Mouse (Mus musculus): Measurements from ENCODE around the gene Olfr1272.
"Not testable (repeated sequence)": the region's sequence is repeated elsewhere in the genome, so short reads cannot be mapped to it uniquely, and the experiment has no call there.

Olfr1272 gene

DNA sequence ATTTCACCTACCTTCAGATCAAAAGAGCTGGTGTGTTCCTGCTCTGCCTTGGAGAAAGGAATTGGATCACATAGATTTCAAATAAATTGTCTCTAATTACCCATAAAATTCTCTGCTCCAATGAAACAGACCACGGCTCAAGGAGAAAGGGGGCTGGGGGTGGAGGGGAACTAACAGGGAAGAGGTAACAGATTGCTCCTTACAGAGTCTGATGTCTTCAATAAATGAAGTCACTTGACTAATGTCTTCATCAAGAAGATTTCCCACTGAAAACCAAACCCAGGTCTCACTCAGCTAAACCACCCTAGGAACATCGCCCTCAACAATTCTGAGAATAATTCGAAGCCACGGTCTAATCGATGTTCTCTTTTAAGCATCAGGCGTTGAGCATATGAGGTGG is at the start of gene Olfr1272:
Gene Olfr1272, minus strand, starts transcription at position 101 of the 400 bp plus-strand sequence.
- DNase-seq: no peak

DNA sequence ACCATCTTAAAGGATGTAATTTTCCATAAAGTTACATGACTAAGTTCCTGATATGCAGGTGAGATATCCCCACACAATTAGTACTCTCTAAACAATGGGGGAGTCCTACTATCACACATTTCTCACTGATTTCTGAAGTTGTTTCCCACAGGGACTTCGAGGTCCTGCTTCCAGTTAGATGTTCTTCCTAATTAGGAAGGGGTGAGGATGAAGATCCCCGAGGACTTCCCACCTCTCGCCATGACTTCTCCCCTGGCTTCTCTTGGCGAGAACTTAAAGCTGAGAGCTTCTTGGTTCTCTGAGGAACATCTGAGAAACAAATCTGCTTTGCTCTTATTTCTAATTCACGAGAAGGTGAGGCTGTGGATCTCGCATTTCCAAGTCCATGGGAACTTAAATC is 29.3 kb upstream of the Olfr1272 start, which contains the start of gene Gm13769:
Gene Gm13769, plus strand, starts transcription at position 301 of the 400 bp plus-strand sequence.
- not testable (repeated sequence) for DNase-seq

DNA sequence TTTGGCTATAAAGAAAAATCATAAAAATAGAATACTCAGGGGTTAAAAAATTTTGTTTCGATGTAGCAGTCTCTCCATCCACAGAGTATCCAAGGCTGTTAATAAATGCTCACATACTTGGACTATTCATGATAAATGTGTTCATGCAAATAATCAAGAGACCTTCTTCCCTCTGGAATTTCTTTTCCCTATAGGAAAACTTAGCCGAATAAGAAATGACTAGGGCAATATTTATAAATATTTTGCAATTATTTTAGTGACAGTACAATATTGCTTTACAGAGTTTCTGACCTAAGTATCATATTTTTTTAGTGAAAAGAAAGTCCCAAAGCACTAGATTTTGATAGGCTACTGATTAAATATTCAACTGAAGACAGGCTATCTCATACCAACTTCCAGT is 21.7 kb downstream of the Olfr1272 start, which contains the start of gene Olfr1271:
Gene Olfr1271, minus strand, starts transcription at position 101 of the 400 bp plus-strand sequence.
- DNase-seq: no peak

DNA sequence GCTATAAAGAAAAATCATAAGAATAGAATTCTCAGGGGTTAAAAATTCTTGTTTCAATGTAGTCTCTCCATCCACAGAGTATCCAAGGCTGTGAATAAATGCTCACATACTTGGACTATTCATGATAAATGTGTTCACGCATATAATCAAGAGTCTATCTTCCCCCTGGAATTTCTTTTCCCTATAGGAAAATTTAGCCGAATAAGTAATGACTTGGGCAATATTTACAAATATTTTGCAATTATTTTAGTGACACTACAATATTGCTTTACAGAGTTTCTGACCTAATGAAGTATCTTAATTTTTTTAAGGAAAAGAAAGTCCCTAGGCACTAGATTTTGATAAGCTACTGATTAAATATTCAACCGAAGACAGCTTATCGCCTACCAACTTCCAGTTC is 35.1 kb downstream of the Olfr1272 start, which contains the start of gene Olfr142:
Gene Olfr142, minus strand, starts transcription at position 101 of the 400 bp plus-strand sequence.
- no peak for DNase-seq

Data from lung, postnatal 36 days (tissue).